Mouse (Mus musculus): Measurements from ENCODE around the gene Mynn. TPM values are rescaled to one million over a fixed set of nuclear protein-coding genes. Genes with fewer than 3 reads are reported as not detected.
"Not testable (repeated sequence)": the region's sequence is repeated elsewhere in the genome, so short reads cannot be mapped to it uniquely, and the experiment has no call there.

Mynn gene
- polyA plus RNA-seq (2012): 0.17 and 0.20 TPM in 2 replicates

GRCm38 (mm10) chr3:30602065-30602739 lies at the start of gene Mynn:
TSS of gene Mynn (plus strand) at chr3:30602065.
- Histone ChIP-seq H3K27me3 (ENCODE audit: control insufficient read depth) (peaks cover 31% of the 10 kb centered on the region), H3K4me3 (replicated peaks) (peak within 1 kb of the TSS; percentile 94), H3K4me1 (ENCODE audit: control insufficient read depth) (peaks cover 42% of the 10 kb centered on the region), H3K9me3 (ENCODE audit: control insufficient read depth, low read length) (no peaks in the 10 kb centered on the region), H3K36me3 (ENCODE audit: control insufficient read depth) (peaks cover 28% of the 10 kb centered on the region)
- TF ChIP-seq GATA1 (IDR thresholded peaks at IDR 0.05; ENCODE audit: low read length) (no peak), TAL1 (IDR thresholded peaks at IDR 0.05; ENCODE audit: low read length) (no peak)

- no peaks in the 10 kb centered on the region for H3K9me3 ChIP-seq (ENCODE audit: control insufficient read depth, low read length)
Measured at GRCm38 (mm10) chr3:30553741-30554140, 48.1 kb upstream of the Mynn start.

GRCm38 (mm10) chr3:30560677-30561314 lies 41.1 kb upstream of the Mynn start:
- no peak overlapping the region for H3K4me3 ChIP-seq (replicated peaks)
- no peaks in the 10 kb centered on the region for H3K27me3 ChIP-seq (ENCODE audit: control insufficient read depth)
- TF ChIP-seq TAL1 (IDR thresholded peaks at IDR 0.05; ENCODE audit: low read length): no peak
- TF ChIP-seq GATA1 (IDR thresholded peaks at IDR 0.05; ENCODE audit: low read length): no peak
- H3K9me3 ChIP-seq (ENCODE audit: control insufficient read depth, low read length): no peaks in the 10 kb centered on the region
- H3K36me3 ChIP-seq (ENCODE audit: control insufficient read depth): no peaks in the 10 kb centered on the region
- no peaks in the 10 kb centered on the region for H3K4me1 ChIP-seq (ENCODE audit: control insufficient read depth)

More at GRCm38 (mm10) chr3:30553741-30554140, 48.1 kb upstream of the Mynn start:
- no peaks in the 10 kb centered on the region for H3K27me3 ChIP-seq (ENCODE audit: control insufficient read depth)
- TF ChIP-seq GATA1 (IDR thresholded peaks at IDR 0.05; ENCODE audit: low read length): no peak
- TF ChIP-seq TAL1 (IDR thresholded peaks at IDR 0.05; ENCODE audit: low read length): no peak
- H3K4me1 ChIP-seq (ENCODE audit: control insufficient read depth): no peaks in the 10 kb centered on the region
- H3K4me3 ChIP-seq (replicated peaks): no peak overlapping the region
- no peaks in the 10 kb centered on the region for H3K36me3 ChIP-seq (ENCODE audit: control insufficient read depth)

- not testable (repeated sequence) for H3K4me3 ChIP-seq (replicated peaks); H3K36me3 ChIP-seq (ENCODE audit: control insufficient read depth); H3K27me3 ChIP-seq (ENCODE audit: control insufficient read depth); H3K4me1 ChIP-seq (ENCODE audit: control insufficient read depth); H3K9me3 ChIP-seq (ENCODE audit: control insufficient read depth, low read length)
Measured at GRCm38 (mm10) chr3:30566333-30566732, 35.5 kb upstream of the Mynn start.

GRCm38 (mm10) chr3:30573549-30573948 lies 28.3 kb upstream of the Mynn start:
- no peaks in the 10 kb centered on the region for H3K27me3 ChIP-seq (ENCODE audit: control insufficient read depth)
- no peaks in the 10 kb centered on the region for H3K4me1 ChIP-seq (ENCODE audit: control insufficient read depth)
- H3K36me3 ChIP-seq (ENCODE audit: control insufficient read depth): no peaks in the 10 kb centered on the region
- no peak overlapping the region for H3K4me3 ChIP-seq (replicated peaks)
- no peak for TF ChIP-seq TAL1 (IDR thresholded peaks at IDR 0.05; ENCODE audit: low read length)
- TF ChIP-seq GATA1 (IDR thresholded peaks at IDR 0.05; ENCODE audit: low read length): no peak
- H3K9me3 ChIP-seq (ENCODE audit: control insufficient read depth, low read length): no peaks in the 10 kb centered on the region

- H3K9me3 ChIP-seq (ENCODE audit: control insufficient read depth, low read length): no peaks in the 10 kb centered on the region
- H3K27me3 ChIP-seq (ENCODE audit: control insufficient read depth): no peaks in the 10 kb centered on the region
- H3K4me1 ChIP-seq (ENCODE audit: control insufficient read depth): no peaks in the 10 kb centered on the region; the same call in 1 of the 2 replicates
- no peaks in the 10 kb centered on the region for H3K36me3 ChIP-seq (ENCODE audit: control insufficient read depth)
- H3K4me3 ChIP-seq (replicated peaks): no peak overlapping the region
- no peak for TF ChIP-seq TAL1 (IDR thresholded peaks at IDR 0.05; ENCODE audit: low read length)
- TF ChIP-seq GATA1 (IDR thresholded peaks at IDR 0.05; ENCODE audit: low read length): no peak
Measured at GRCm38 (mm10) chr3:30588865-30589264, 13.0 kb upstream of the Mynn start.

- Histone ChIP-seq H3K9me3 (ENCODE audit: control insufficient read depth, low read length) (no peaks in the 10 kb centered on the region), H3K27me3 (ENCODE audit: control insufficient read depth) (peaks cover 31% of the 10 kb centered on the region), H3K36me3 (ENCODE audit: control insufficient read depth) (no peaks in the 10 kb centered on the region), H3K4me1 (ENCODE audit: control insufficient read depth) (peaks cover 12% of the 10 kb centered on the region), H3K4me3 (replicated peaks) (no peak overlapping the region)
- TF ChIP-seq TAL1 (IDR thresholded peaks at IDR 0.05; ENCODE audit: low read length) (no peak), GATA1 (IDR thresholded peaks at IDR 0.05; ENCODE audit: low read length) (no peak)
Measured at GRCm38 (mm10) chr3:30592418-30592853, 9.4 kb upstream of the Mynn start.

GRCm38 (mm10) chr3:30593719-30594485 lies 8.0 kb upstream of the Mynn start:
- Histone ChIP-seq H3K4me1 (ENCODE audit: control insufficient read depth) (peaks cover 12% of the 10 kb centered on the region), H3K27me3 (ENCODE audit: control insufficient read depth) (peaks cover 46% of the 10 kb centered on the region), H3K9me3 (ENCODE audit: control insufficient read depth, low read length) (no peaks in the 10 kb centered on the region), H3K36me3 (ENCODE audit: control insufficient read depth) (no peaks in the 10 kb centered on the region), H3K4me3 (replicated peaks) (no peak overlapping the region)
- TF ChIP-seq GATA1 (IDR thresholded peaks at IDR 0.05; ENCODE audit: low read length) (no peak), TAL1 (IDR thresholded peaks at IDR 0.05; ENCODE audit: low read length) (no peak; the same call in 2 of the 3 replicates)

Data from erythroblast, embryonic 14.5 days (primary cell).